Mouse (Mus musculus) urinary bladder, postnatal 36 days (tissue): ENCODE results near the gene Gm44511.
"Not testable (repeated sequence)": the region's sequence is repeated elsewhere in the genome, so short reads cannot be mapped to it uniquely, and the experiment has no call there.

Experiments used
- DNase-seq, 2 experiments: peaks; one replicate each; pipeline ENCODE4 v3.0.0; 2022; ENCODE audit warnings: low spot score in 2 of 2, mixed read lengths in 1 of 2

Gm44511 gene

GRCm38 (mm10) chr6:128841327-128842089 lies 15.4 kb upstream of the Gm44511 start:
- DNase-seq, result no peak

- not testable (repeated sequence) for DNase-seq
These were observed 14.6 kb upstream of the Gm44511 start for GRCm38 (mm10) chr6:128840669-128841068.

- DNase-seq, result no peak
These were observed 13.8 kb upstream of the Gm44511 start for GRCm38 (mm10) chr6:128839921-128840320.

- peak; percentile 80 to 81 for DNase-seq
These were observed 13.2 kb upstream of the Gm44511 start for GRCm38 (mm10) chr6:128839266-128839771.

GRCm38 (mm10) chr6:128838342-128839265 lies 12.5 kb upstream of the Gm44511 start:
- DNase-seq, result peak; percentile 88 to 93

- DNase-seq, result no peak
These were observed 11.6 kb upstream of the Gm44511 start for GRCm38 (mm10) chr6:128837454-128838341.

GRCm38 (mm10) chr6:128836955-128837334 lies 10.8 kb upstream of the Gm44511 start:
- no peak for DNase-seq

- DNase-seq, result no peak
These were observed 10.3 kb upstream of the Gm44511 start for GRCm38 (mm10) chr6:128836191-128836954.

- DNase-seq, result no peak
These were observed 9.5 kb upstream of the Gm44511 start for GRCm38 (mm10) chr6:128835571-128835970.

- no peak for DNase-seq
These were observed 6.9 kb upstream of the Gm44511 start for GRCm38 (mm10) chr6:128833046-128833445.

- no peak for DNase-seq
These were observed 3.7 kb upstream of the Gm44511 start for GRCm38 (mm10) chr6:128829837-128830236.

- no peak for DNase-seq
These were observed 666 bp upstream of the Gm44511 start for GRCm38 (mm10) chr6:128826781-128827180.

- DNase-seq, result no peak
These were observed 7.9 kb downstream of the Gm44511 start for GRCm38 (mm10) chr6:128818083-128818802.

- DNase-seq, result peak in 1 of 2 experiments; percentile 30
These were observed 17.6 kb downstream of the Gm44511 start for GRCm38 (mm10) chr6:128808532-128808931.

- DNase-seq, result no peak
These were observed 19.1 kb downstream of the Gm44511 start for GRCm38 (mm10) chr6:128807021-128807420.

GRCm38 (mm10) chr6:128804823-128805640 lies 21.1 kb downstream of the Gm44511 start:
- DNase-seq, result peak; percentile 26 to 56

- DNase-seq, result peak; percentile 93 to 95
These were observed 22.9 kb downstream of the Gm44511 start for GRCm38 (mm10) chr6:128802999-128803857.

- peak; percentile 6 to 14 for DNase-seq
These were observed 23.6 kb downstream of the Gm44511 start for GRCm38 (mm10) chr6:128802557-128802956.
